Mouse (Mus musculus): ENCODE results near the gene Chkb. TPM values are rescaled to one million over a fixed set of nuclear protein-coding genes. Genes with fewer than 3 reads are reported as not detected.
"Not testable (repeated sequence)": the region's sequence is repeated elsewhere in the genome, so short reads cannot be mapped to it uniquely, and the experiment has no call there.

Gene Chkb
- polyA plus RNA-seq, 1 experiment from 2014 or later = 71.2 TPM

DNA sequence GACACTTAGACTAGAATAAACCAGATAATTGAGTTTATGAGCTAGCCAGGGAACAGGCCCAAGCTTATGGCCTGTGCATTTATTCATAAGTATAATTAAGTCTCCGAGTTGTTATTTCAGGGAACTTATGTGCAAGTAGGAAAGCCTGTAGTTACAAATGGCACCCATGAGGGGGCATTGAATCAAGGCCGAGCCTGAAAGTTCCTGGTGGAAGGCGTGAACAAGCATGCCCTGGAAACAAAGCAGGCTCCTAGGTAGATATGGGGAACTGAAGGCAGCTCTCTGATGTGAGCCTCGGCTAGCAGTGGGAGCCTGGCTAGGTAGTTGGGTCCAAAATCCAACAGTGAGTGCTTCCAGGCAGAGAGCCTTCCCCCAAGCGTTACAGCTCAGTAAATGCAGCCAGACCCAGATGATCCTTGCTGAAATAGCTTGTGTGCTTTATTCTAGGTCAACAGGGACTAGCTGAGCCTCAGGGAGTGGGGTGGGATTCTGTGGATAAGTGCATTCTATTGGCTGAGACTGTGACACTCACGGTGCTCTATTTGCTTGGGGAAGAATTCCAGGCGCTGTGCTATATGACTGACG, 12.9 kb upstream of the Chkb start:
- Histone ChIP-seq H3K9ac (replicated peaks; ENCODE audit: low read depth) (no peak overlapping the region), H3K9me3 (ENCODE audit: low read length) (no peaks in the 10 kb centered on the region), H3K4me3 (ENCODE audit: low read depth, low read length) (no peak overlapping the region), H3K27me3 (replicated peaks; ENCODE audit: insufficient read depth, low read length) (no peaks in the 10 kb centered on the region), H3K4me1 (ENCODE audit: insufficient read depth, low read depth, low read length) (no peaks in the 10 kb centered on the region), H3K4me2 (replicated peaks; ENCODE audit: low read depth, low read length) (no peak overlapping the region), H3K27ac (ENCODE audit: low read length) (no peak overlapping the region), H3K36me3 (ENCODE audit: insufficient read depth, low read length) (no peaks in the 10 kb centered on the region)
- DNase-seq (ENCODE audit: low spot score) (no peak), ATAC-seq (no peak)
- TF ChIP-seq EP300 (IDR thresholded peaks at IDR 0.05) = no peak
- TF ChIP-seq CTCF (IDR thresholded peaks at IDR 0.05) = peak; percentile 33
- WGBS = 29% methylated on average over 8 of the region's 8 CpGs

DNA sequence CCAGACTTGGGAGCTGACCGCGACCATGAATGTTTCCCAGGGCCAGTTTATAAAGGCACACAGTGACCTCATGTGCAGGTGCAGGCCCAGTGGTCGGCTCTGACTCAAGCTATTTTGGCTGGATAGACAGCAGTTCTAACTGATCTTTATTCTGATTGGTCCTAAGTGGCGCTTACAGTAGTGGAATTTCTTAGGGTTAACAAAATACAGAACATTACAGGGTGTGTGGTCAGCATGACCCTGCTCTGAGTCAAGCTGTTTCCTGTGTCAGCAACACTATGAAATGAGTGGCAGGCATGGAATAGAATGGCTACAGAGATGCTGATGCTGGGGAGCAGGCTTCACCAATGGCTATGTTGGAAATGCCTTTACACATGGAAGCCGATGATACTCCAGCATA, 6.2 kb upstream of the Chkb start:
- Histone ChIP-seq H3K27ac (ENCODE audit: low read length) (no peak overlapping the region), H3K9ac (replicated peaks; ENCODE audit: low read depth) (no peak overlapping the region), H3K9me3 (ENCODE audit: low read length) (no peaks in the 10 kb centered on the region), H3K4me3 (ENCODE audit: low read depth, low read length) (no peak overlapping the region), H3K36me3 (ENCODE audit: insufficient read depth, low read length) (no peaks in the 10 kb centered on the region), H3K4me1 (ENCODE audit: insufficient read depth, low read depth, low read length) (no peaks in the 10 kb centered on the region), H3K27me3 (replicated peaks; ENCODE audit: insufficient read depth, low read length) (no peaks in the 10 kb centered on the region), H3K4me2 (replicated peaks; ENCODE audit: low read depth, low read length) (no peak overlapping the region)
- 80% methylated on average over 5 of the region's 5 CpGs for WGBS
- TF ChIP-seq EP300 (IDR thresholded peaks at IDR 0.05) = no peak
- no peak for TF ChIP-seq CTCF (IDR thresholded peaks at IDR 0.05)
- ATAC-seq (no peak), DNase-seq (ENCODE audit: low spot score) (no peak)

DNA sequence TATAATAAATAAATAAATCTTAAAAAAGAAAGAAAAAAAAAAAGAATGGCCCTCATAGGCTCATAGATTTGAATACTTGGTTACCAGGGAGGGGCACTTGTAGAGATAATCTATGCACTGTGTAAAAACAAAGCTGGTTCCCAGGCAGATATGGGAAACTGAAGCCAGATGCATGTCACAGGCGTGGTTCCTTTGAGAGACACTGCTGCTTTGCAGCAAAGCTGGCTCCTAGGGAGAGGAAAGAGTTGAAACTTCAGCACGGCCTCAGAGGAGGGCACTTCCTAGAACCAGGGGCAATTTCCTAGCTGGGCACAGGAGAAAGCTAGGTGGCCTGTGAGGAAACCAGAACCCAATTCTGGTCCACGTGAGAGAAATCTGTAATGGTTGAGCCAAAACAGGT, 4.4 kb upstream of the Chkb start:
- Histone ChIP-seq H3K4me1 (ENCODE audit: insufficient read depth, low read depth, low read length) (no peaks in the 10 kb centered on the region), H3K9ac (replicated peaks; ENCODE audit: low read depth) (no peak overlapping the region), H3K4me3 (ENCODE audit: low read depth, low read length) (no peak overlapping the region), H3K4me2 (replicated peaks; ENCODE audit: low read depth, low read length) (no peak overlapping the region), H3K9me3 (ENCODE audit: low read length) (no peaks in the 10 kb centered on the region), H3K27ac (ENCODE audit: low read length) (no peak overlapping the region), H3K36me3 (ENCODE audit: insufficient read depth, low read length) (no peaks in the 10 kb centered on the region), H3K27me3 (replicated peaks; ENCODE audit: insufficient read depth, low read length) (no peaks in the 10 kb centered on the region)
- ATAC-seq (no peak), DNase-seq (ENCODE audit: low spot score) (no peak)
- WGBS = 67% methylated on average over 3 of the region's 3 CpGs
- TF ChIP-seq EP300 (IDR thresholded peaks at IDR 0.05) (no peak), CTCF (IDR thresholded peaks at IDR 0.05) (no peak)

DNA sequence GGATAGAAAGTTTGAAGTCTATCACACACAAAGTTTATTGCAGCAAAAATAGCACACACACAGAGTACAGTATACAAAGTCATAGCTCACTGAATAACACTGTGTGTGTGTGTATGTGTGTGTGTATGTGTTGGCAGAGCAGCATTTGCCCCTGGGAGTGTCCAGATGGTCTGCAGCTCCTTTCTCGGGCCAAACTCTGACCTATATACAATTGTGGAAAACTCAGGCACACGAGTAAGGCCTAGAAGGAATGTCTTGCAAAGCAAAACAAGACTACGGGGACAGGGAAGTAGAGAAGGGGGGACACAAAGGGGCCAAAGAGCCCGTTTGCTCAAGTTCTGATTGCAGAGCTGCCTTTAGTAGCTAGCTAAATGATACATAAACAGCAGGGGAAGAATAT, 3.2 kb upstream of the Chkb start:
- H3K4me1 ChIP-seq (ENCODE audit: insufficient read depth, low read depth, low read length) = peaks cover 6% of the 10 kb centered on the region; the same call in 1 of the 2 replicates
- TF ChIP-seq EP300 (IDR thresholded peaks at IDR 0.05) (no peak), CTCF (IDR thresholded peaks at IDR 0.05) (no peak)
- no peak overlapping the region for H3K9ac ChIP-seq (replicated peaks; ENCODE audit: low read depth)
- no peaks in the 10 kb centered on the region for H3K36me3 ChIP-seq (ENCODE audit: insufficient read depth, low read length)
- DNase-seq (ENCODE audit: low spot score) = no peak
- H3K4me2 ChIP-seq (replicated peaks; ENCODE audit: low read depth, low read length) = no peak overlapping the region
- WGBS = 60% methylated on average over 4 of the region's 4 CpGs
- no peak overlapping the region for H3K4me3 ChIP-seq (ENCODE audit: low read depth, low read length)
- no peaks in the 10 kb centered on the region for H3K9me3 ChIP-seq (ENCODE audit: low read length)
- H3K27me3 ChIP-seq (replicated peaks; ENCODE audit: insufficient read depth, low read length) = no peaks in the 10 kb centered on the region
- no peak for ATAC-seq
- H3K27ac ChIP-seq (ENCODE audit: low read length) = no peak overlapping the region

DNA sequence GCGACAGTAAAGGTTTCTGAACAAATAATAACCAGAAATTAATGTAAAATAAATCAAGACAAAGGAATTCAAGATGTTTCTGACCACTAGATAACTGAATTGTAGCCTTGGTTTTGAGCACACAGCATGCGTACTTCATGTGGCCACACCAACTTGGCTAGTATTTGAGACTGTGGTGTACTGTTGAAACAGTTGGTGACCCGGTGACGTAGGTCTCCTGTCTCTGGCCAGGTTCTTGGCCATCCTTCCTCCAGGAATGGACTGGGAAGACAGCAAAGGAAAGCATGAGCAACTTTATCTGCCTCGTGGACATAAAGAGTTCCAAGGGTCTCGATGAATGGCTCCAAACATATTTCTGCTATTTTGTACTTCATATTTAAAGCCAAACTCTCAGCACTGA, 2.1 kb upstream of the Chkb start:
- Histone ChIP-seq H3K27me3 (replicated peaks; ENCODE audit: insufficient read depth, low read length) (no peaks in the 10 kb centered on the region), H3K27ac (ENCODE audit: low read length) (no peak overlapping the region), H3K4me2 (replicated peaks; ENCODE audit: low read depth, low read length) (no peak overlapping the region), H3K4me3 (ENCODE audit: low read depth, low read length) (no peak overlapping the region), H3K36me3 (ENCODE audit: insufficient read depth, low read length) (0 out of 2 replicates have a peak, but pooled peaks cover 3% of the 10 kb centered on the region), H3K9ac (replicated peaks; ENCODE audit: low read depth) (no peak overlapping the region), H3K9me3 (ENCODE audit: low read length) (no peaks in the 10 kb centered on the region), H3K4me1 (ENCODE audit: insufficient read depth, low read depth, low read length) (peaks cover 6% of the 10 kb centered on the region; the same call in 1 of the 2 replicates)
- TF ChIP-seq EP300 (IDR thresholded peaks at IDR 0.05) = no peak
- TF ChIP-seq CTCF (IDR thresholded peaks at IDR 0.05) = no peak
- no peak for DNase-seq (ENCODE audit: low spot score)
- 89% methylated on average over 6 of the region's 6 CpGs for WGBS
- ATAC-seq = no peak

DNA sequence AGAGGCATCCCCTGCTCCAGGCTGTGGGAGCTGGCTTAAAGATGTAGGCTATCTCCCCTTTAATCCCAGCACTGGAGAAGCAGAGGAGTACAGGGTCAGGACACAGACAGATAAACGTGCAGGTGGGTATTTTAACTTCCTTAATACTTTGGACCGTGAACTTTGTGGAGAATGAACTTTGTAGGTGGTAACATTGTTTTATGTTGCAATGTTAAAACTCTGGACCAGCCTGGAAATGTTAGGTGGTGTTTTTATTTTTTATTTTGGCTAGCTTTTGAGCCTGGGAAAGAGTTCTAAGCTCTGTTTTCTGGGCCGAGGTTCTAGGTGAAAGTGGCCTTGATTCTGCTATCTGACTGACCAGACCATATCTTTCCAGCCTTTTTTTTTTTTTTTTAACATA, 1.6 kb upstream of the Chkb start:
- H3K9me3 ChIP-seq (ENCODE audit: low read length) = no peaks in the 10 kb centered on the region
- H3K9ac ChIP-seq (replicated peaks; ENCODE audit: low read depth) = no peak overlapping the region
- ATAC-seq = no peak
- peaks cover 6% of the 10 kb centered on the region; the same call in 1 of the 2 replicates for H3K4me1 ChIP-seq (ENCODE audit: insufficient read depth, low read depth, low read length)
- H3K4me3 ChIP-seq (ENCODE audit: low read depth, low read length) = no peak overlapping the region
- H3K27me3 ChIP-seq (replicated peaks; ENCODE audit: insufficient read depth, low read length) = no peaks in the 10 kb centered on the region
- TF ChIP-seq EP300 (IDR thresholded peaks at IDR 0.05) (no peak), CTCF (IDR thresholded peaks at IDR 0.05) (no peak)
- 90% methylated on average over 3 of the region's 3 CpGs for WGBS
- 0 out of 2 replicates have a peak, but pooled peaks cover 3% of the 10 kb centered on the region for H3K36me3 ChIP-seq (ENCODE audit: insufficient read depth, low read length)
- no peak overlapping the region for H3K4me2 ChIP-seq (replicated peaks; ENCODE audit: low read depth, low read length)
- H3K27ac ChIP-seq (ENCODE audit: low read length) = no peak overlapping the region
- DNase-seq (ENCODE audit: low spot score) = no peak

DNA sequence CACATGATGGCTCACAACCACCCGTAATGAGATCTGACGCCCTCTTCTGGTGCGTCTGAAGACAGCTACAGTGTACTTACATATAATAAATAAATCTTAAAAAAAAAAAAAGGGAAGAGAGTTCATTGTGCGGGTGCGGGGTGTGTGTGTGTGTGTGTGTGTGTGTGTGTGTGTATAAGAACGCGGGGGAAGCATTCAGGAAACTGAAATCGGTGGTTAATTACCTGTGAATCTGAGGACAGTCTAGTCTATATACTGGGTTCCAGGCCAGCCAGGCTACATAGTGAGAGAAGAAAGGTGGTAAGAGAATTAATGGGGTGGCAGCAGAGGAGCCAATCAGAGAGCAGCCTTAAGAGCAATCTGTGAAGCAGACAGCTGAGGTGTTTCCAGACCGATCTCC, 1.1 kb upstream of the Chkb start:
- not testable (repeated sequence) for H3K9me3 ChIP-seq (ENCODE audit: low read length); DNase-seq (ENCODE audit: low spot score); H3K27me3 ChIP-seq (replicated peaks; ENCODE audit: insufficient read depth, low read length); ATAC-seq; H3K4me2 ChIP-seq (replicated peaks; ENCODE audit: low read depth, low read length); H3K9ac ChIP-seq (replicated peaks; ENCODE audit: low read depth); H3K27ac ChIP-seq (ENCODE audit: low read length); H3K36me3 ChIP-seq (ENCODE audit: insufficient read depth, low read length); H3K4me1 ChIP-seq (ENCODE audit: insufficient read depth, low read depth, low read length); H3K4me3 ChIP-seq (ENCODE audit: low read depth, low read length)
- WGBS = 85% methylated on average over 6 of the region's 9 CpGs

Measured in lung, postnatal 0 days (tissue).